Mouse (Mus musculus) ovary, postnatal 14 days (tissue): ENCODE results near the gene Gm6592.
"Not testable (repeated sequence)": the region's sequence is repeated elsewhere in the genome, so short reads cannot be mapped to it uniquely, and the experiment has no call there.

Experiments
- DNase-seq: peaks from one replicate; pipeline ENCODE4 v3.0.0; 2022; ENCODE audit warnings: low spot score

Gene Gm6592

DNA sequence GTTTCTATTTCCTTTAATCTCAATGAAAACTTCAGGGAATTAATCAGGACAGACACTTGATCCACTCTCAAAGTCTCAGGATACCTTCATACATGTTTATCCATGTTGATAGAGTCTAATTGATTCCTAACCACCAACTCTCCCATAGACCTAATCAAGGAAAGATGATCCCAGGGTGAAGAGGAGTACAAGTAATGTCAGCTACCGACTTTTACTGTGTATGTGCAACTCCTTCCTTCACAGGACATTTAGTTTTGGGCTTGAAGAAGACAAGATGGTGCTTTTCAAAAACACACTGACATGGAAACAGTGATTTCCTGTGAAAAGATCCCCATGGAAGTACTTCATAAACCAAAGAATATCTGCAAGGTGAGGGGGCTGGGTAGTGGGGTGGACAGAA is at the start of gene Gm6592:
Gene Gm6592, plus strand, starts transcription at position 301 of the 400 bp plus-strand sequence.
- DNase-seq, result no peak

DNA sequence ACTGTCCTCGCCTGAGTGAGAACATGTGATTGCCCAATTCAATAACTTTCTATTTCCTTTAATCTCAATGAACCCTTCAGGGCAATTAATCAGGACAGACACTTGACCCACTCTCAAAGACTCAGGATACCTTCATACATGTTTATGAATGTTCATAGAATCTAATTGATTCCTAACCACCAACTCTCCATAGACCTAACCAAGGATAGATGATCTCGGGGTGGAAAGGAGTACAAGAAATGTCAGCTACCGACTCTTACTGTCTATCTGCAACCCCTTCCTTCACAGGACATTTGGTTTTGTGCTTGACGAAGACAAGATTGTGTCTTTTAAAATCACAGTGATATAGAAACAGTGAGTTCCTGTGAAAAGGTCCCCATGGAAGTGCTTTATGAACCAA is 40.4 kb upstream of the Gm6592 start, which contains the start of gene Ssxb5:
Gene Ssxb5, plus strand, starts transcription at position 301 of the 400 bp plus-strand sequence.
- DNase-seq, result not testable (repeated sequence)

DNA sequence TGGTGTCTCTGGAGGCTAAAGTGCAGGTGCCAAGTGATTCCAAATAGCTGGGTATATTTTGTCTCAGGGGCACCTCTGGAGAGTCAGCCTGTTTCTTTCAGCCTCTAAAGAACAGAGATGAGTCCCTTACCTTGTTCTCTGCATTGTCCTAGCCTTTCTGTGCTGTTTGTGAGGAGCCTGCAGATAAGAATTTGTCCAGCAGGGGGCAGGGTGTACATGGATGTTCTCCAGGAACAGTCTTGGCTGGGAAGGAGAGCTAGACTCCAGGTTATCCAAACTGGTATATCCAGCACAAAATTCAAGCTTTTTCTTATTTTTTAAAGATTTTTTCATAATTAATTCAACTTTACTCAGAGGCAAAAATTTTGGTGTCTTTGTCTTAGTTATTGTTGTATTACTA is 11.8 kb upstream of the Gm6592 start:
- DNase-seq, result peak; percentile 44

DNA sequence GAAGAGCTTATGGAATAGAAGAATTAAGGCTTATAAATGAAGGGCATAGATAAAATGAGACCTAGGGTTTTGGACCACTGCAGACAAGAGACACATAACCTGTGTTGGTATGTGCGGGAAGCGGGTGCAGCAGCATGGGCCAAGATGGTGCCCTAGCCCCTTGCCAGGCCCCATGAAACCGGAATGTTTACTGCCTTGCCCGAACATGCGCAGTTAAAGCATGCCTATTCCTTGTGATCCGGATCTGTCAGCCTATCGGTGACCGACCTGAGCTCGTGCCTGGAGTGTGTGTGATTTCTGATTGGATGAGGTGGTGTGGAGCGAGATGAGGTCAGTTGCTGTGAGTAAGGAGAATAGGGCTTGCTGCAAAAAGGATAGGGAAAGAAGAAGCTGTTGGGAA is 8.7 kb downstream of the Gm6592 start:
- DNase-seq, result no peak

DNA sequence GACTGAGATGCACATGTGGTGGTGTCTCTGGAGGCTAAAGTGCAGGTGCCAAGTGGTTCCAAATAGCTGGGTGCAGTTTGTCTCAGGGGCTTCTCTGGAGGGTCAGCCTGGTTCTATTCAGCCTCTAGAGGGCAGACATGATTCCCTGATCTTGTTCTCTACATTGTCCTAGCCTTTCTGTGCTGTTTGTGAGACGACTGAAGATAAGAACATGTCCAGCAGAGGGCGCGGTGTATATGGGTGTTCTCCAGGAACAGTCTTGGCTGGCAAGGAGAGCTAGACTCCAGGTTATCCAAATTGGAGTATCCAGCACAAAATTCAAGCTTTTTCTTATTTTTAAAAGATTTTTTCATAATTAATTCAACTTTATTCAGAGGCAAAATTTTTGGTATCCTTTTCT is 20.5 kb downstream of the Gm6592 start:
- DNase-seq, result peak; percentile 55

DNA sequence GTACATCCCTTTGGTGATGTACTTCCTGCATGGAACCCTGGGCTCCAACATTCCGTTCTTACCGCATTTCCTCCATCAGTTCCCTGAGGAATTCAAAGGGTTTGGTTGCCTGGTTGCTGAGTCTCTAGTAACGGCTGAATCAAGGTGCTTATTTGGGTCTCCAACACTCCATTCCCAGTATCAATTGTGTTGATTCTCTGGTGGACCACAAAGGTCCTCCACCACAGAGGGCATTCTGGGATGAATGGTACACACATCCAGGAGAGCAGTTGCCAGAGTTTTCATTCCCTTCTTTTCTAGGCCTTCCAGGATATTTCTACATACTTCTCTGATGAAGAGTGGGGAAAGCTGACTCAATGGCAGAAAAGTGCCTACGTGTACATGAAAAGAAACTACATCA is 30.2 kb downstream of the Gm6592 start, which contains the start of gene Gm5751:
Gene Gm5751, plus strand, starts transcription at position 301 of the 400 bp plus-strand sequence.
- not testable (repeated sequence) for DNase-seq

DNA sequence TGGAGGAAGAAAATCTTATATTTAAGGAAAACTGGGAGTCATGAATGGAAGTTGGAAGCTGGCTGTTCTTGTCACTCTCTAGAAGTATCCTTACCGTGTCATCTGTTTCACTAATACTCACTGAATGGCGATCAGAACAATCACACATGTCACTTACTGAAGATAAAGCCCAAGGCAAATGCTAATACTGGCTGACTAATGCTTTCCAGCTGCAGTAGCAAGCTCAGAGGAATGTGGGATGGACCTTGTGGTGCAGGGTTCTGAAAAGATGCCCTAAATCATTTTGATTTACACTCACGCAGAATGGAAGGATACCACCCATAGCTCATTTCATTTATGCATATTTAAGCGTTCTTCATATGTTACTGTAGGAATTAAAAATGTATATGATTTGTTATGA is 40.5 kb downstream of the Gm6592 start:
- DNase-seq, result no peak

DNA sequence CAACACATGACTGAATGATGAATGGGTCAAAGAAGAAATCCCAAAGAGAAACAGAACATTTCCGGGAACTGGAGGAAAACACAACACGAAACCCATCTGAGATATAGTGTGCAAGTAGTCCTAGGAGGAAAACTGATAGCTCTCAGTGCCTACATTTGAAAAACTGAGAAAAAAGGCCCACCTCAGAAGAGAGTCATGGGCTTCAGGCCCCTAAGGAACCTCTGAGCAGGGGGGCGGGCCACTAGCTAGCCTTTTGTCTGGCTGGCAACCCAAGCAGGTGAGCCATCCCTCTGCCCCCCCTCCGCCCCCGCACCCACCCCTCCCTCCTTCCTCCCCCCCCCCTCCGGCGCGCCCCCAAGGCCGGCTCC is 48.2 kb downstream of the Gm6592 start:
- DNase-seq, result no peak

DNA sequence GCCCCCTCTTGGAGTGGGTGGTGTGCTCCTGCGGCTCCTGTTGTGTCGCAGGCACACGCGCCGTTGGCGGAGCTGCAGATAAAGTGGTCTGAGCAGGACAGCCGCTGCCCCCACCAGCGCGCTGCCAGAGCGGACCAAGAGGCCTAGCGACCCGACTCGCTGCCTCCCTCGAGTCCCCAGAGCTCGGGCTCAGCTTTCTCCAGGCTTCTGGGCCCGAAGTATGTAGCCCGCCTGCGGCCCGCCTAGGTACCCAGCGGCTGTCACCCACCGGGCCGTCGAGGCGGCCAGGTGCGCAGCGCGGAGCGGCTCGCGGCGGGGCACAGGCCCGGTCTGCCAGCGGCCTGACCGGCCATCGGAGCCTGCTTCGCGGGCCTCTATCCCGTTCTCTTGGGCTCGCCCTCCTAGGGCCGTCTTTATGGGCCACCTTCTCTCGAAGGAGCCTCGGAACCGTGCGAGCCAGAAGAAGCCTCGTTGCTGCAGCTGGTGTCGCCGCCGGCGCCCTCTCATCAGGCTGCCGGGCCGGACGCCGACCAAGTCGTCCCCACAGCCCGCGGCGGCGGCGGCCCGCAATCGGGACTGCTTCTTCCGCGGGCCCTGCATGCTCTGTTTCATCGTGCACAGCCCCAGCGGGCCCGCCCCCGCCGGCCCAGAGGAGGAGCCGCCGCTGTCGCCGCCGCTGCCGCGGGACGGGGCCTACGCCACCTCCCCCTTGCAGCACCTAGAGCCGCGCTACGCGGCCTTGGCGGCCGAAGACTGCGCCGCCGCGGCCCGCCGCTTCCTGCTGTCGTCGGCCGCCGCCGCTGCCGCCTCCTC is 48.8 kb downstream of the Gm6592 start, which contains the start of gene B630019K06Rik:
Gene B630019K06Rik, plus strand, starts transcription at position 40 of the 813 bp plus-strand sequence.
- DNase-seq, result peak; percentile 46

DNA sequence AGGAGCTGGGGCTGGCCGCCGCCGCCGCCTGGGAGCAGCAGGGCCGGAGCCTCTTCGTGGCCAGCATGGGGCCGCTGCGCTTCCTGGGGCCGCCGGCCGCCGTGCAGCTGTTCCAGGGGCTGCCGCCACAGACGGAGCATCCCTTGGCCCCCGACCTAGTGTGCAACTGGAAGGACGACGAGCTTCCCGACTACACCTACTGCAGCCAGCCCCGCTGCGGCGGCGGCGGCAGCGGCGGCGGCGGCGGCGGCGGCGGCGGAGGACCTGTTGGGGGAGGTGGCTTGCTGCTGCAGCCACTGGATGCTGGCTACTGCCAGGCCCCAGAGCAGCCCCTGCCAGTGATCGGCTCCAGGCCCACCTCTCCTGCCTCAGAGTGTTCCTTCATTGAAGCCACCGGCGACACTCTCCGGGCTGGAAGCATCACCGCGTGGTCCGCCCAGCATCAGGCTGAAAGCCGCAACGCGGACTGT is 49.4 kb downstream of the Gm6592 start:
- DNase-seq, result no peak
